Mouse (Mus musculus): Measurements from ENCODE around the gene Syngr3. TPM values are rescaled to one million over a fixed set of nuclear protein-coding genes. Genes with fewer than 3 reads are reported as not detected.

The Syngr3 gene
- polyA plus RNA-seq, 2 experiments, result 0.06 to 0.08 TPM

GRCm38 (mm10) chr17:24640581-24640980, 49.2 kb downstream of the Syngr3 start:
- no peak for DNase-seq (ENCODE audit: low read depth in 3 of 3, low spot score in 3 of 3)
- no peak overlapping the region for H3K27ac ChIP-seq

GRCm38 (mm10) chr17:24640119-24640518, 49.6 kb downstream of the Syngr3 start:
- Histone ChIP-seq H3K4me2 (ENCODE audit: low read depth) (no peak overlapping the region), H3K9me3 (ENCODE audit: control insufficient read depth, low read length) (no peaks in the 10 kb centered on the region), H3K27me3 (ENCODE audit: control insufficient read depth, insufficient read depth, low read length) (no peaks in the 10 kb centered on the region), H3K9ac (replicated peaks) (no peak overlapping the region), H3K4me1 (replicated peaks; ENCODE audit: control insufficient read depth in 2 of 2, insufficient read depth in 2 of 2, low read length in 1 of 2) (peaks cover 0 to 14% of the 10 kb centered on the region in 2 experiments; a peak in 3 of 4 replicates), H3K36me3 (replicated peaks; ENCODE audit: control insufficient read depth, insufficient read depth, low read depth) (no peaks in the 10 kb centered on the region), H3K4me3 (ENCODE audit: insufficient read depth in 1 of 2, low read depth in 2 of 2, low read length in 2 of 2) (no peak overlapping the region), H3K27ac (no peak overlapping the region)
- no peak for ATAC-seq (ENCODE audit: insufficient read depth)
- WGBS (ENCODE audit: insufficient replicate concordance), result 73% methylated on average over 7 of the region's 7 CpGs
- DNase-seq (ENCODE audit: low read depth in 3 of 3, low spot score in 3 of 3), result no peak
- TF ChIP-seq EP300 (IDR thresholded peaks at IDR 0.05; ENCODE audit: low read depth), result no peak
- TF ChIP-seq CTCF (IDR thresholded peaks at IDR 0.05; ENCODE audit: low read depth), result no peak

More at GRCm38 (mm10) chr17:24640581-24640980, 49.2 kb downstream of the Syngr3 start:
- Histone ChIP-seq H3K9ac (replicated peaks) (no peak overlapping the region), H3K36me3 (replicated peaks; ENCODE audit: control insufficient read depth, insufficient read depth, low read depth) (no peaks in the 10 kb centered on the region), H3K9me3 (ENCODE audit: control insufficient read depth, low read length) (no peaks in the 10 kb centered on the region), H3K27me3 (ENCODE audit: control insufficient read depth, insufficient read depth, low read length) (no peaks in the 10 kb centered on the region), H3K4me3 (ENCODE audit: insufficient read depth in 1 of 2, low read depth in 2 of 2, low read length in 2 of 2) (no peak overlapping the region), H3K4me2 (ENCODE audit: low read depth) (no peak overlapping the region), H3K4me1 (replicated peaks; ENCODE audit: control insufficient read depth in 2 of 2, insufficient read depth in 2 of 2, low read length in 1 of 2) (peaks cover 0 to 18% of the 10 kb centered on the region in 2 experiments; a peak in 3 of 4 replicates)
- TF ChIP-seq EP300 (IDR thresholded peaks at IDR 0.05; ENCODE audit: low read depth) (no peak), CTCF (IDR thresholded peaks at IDR 0.05; ENCODE audit: low read depth) (no peak)
- 81% methylated on average over 15 of the region's 15 CpGs for WGBS (ENCODE audit: insufficient replicate concordance)
- ATAC-seq (ENCODE audit: insufficient read depth), result no peak

- no peak for TF ChIP-seq EP300 (IDR thresholded peaks at IDR 0.05; ENCODE audit: low read depth)
- no peak for TF ChIP-seq CTCF (IDR thresholded peaks at IDR 0.05; ENCODE audit: low read depth)
- H3K4me3 ChIP-seq (ENCODE audit: insufficient read depth in 1 of 2, low read depth in 2 of 2, low read length in 2 of 2), result no peak overlapping the region
- no peaks in the 10 kb centered on the region for H3K27me3 ChIP-seq (ENCODE audit: control insufficient read depth, insufficient read depth, low read length)
- H3K9me3 ChIP-seq (ENCODE audit: control insufficient read depth, low read length), result no peaks in the 10 kb centered on the region
- no peaks in the 10 kb centered on the region for H3K36me3 ChIP-seq (replicated peaks; ENCODE audit: control insufficient read depth, insufficient read depth, low read depth)
- no peak overlapping the region for H3K9ac ChIP-seq (replicated peaks)
- DNase-seq (ENCODE audit: low read depth in 3 of 3, low spot score in 3 of 3), result no peak
- H3K27ac ChIP-seq, result no peak overlapping the region
- 77% methylated on average over 5 of the region's 5 CpGs for WGBS (ENCODE audit: insufficient replicate concordance)
- H3K4me1 ChIP-seq (replicated peaks; ENCODE audit: control insufficient read depth in 2 of 2, insufficient read depth in 2 of 2, low read length in 1 of 2), result peaks cover 0 to 10% of the 10 kb centered on the region in 2 experiments; a peak in 1 of 4 replicates
- H3K4me2 ChIP-seq (ENCODE audit: low read depth), result no peak overlapping the region
- no peak for ATAC-seq (ENCODE audit: insufficient read depth)
Measured at GRCm38 (mm10) chr17:24639571-24639988, 50.2 kb downstream of the Syngr3 start.

- 65% methylated on average over 9 of the region's 9 CpGs for WGBS (ENCODE audit: insufficient replicate concordance)
- H3K9me3 ChIP-seq (ENCODE audit: control insufficient read depth, low read length), result no peaks in the 10 kb centered on the region
- H3K9ac ChIP-seq (replicated peaks), result no peak overlapping the region
- no peak overlapping the region for H3K4me2 ChIP-seq (ENCODE audit: low read depth)
- H3K36me3 ChIP-seq (replicated peaks; ENCODE audit: control insufficient read depth, insufficient read depth, low read depth), result no peaks in the 10 kb centered on the region
- H3K4me1 ChIP-seq (replicated peaks; ENCODE audit: control insufficient read depth in 2 of 2, insufficient read depth in 2 of 2, low read length in 1 of 2), result peaks cover 0 to 8% of the 10 kb centered on the region in 2 experiments; a peak in 1 of 4 replicates
- no peak for ATAC-seq (ENCODE audit: insufficient read depth)
- no peak overlapping the region for H3K27ac ChIP-seq
- DNase-seq (ENCODE audit: low read depth in 3 of 3, low spot score in 3 of 3), result no peak
- no peaks in the 10 kb centered on the region for H3K27me3 ChIP-seq (ENCODE audit: control insufficient read depth, insufficient read depth, low read length)
- no peak overlapping the region for H3K4me3 ChIP-seq (ENCODE audit: insufficient read depth in 1 of 2, low read depth in 2 of 2, low read length in 2 of 2)
- TF ChIP-seq EP300 (IDR thresholded peaks at IDR 0.05; ENCODE audit: low read depth), result no peak
- no peak for TF ChIP-seq CTCF (IDR thresholded peaks at IDR 0.05; ENCODE audit: low read depth)
Measured at GRCm38 (mm10) chr17:24638840-24639239, 50.9 kb downstream of the Syngr3 start.

- Histone ChIP-seq H3K36me3 (replicated peaks; ENCODE audit: control insufficient read depth, insufficient read depth, low read depth) (no peaks in the 10 kb centered on the region), H3K27me3 (ENCODE audit: control insufficient read depth, insufficient read depth, low read length) (no peaks in the 10 kb centered on the region), H3K4me3 (ENCODE audit: insufficient read depth in 1 of 2, low read depth in 2 of 2, low read length in 2 of 2) (no peak overlapping the region), H3K27ac (no peak overlapping the region), H3K9ac (replicated peaks) (no peak overlapping the region), H3K4me1 (replicated peaks; ENCODE audit: control insufficient read depth in 2 of 2, insufficient read depth in 2 of 2, low read length in 1 of 2) (peaks cover 0 to 11% of the 10 kb centered on the region in 2 experiments; a peak in 3 of 4 replicates), H3K4me2 (ENCODE audit: low read depth) (no peak overlapping the region), H3K9me3 (ENCODE audit: control insufficient read depth, low read length) (no peaks in the 10 kb centered on the region)
- TF ChIP-seq CTCF (IDR thresholded peaks at IDR 0.05; ENCODE audit: low read depth) (no peak), EP300 (IDR thresholded peaks at IDR 0.05; ENCODE audit: low read depth) (no peak)
- no peak for DNase-seq (ENCODE audit: low read depth in 3 of 3, low spot score in 3 of 3)
- WGBS (ENCODE audit: insufficient replicate concordance), result 73% methylated on average over 4 of the region's 4 CpGs
- ATAC-seq (ENCODE audit: insufficient read depth), result no peak
Measured at GRCm38 (mm10) chr17:24638214-24638613, 51.5 kb downstream of the Syngr3 start.
